Mouse (Mus musculus): Measurements from ENCODE around the gene Dnajc22. TPM values are rescaled to one million over a fixed set of nuclear protein-coding genes. Genes with fewer than 3 reads are reported as not detected.
"Not testable (repeated sequence)": the region's sequence is repeated elsewhere in the genome, so short reads cannot be mapped to it uniquely, and the experiment has no call there.

Gene Dnajc22
- 2.0 and 2.1 TPM in 2 replicates for polyA plus RNA-seq (2015; fragmentation: Nextera tagmentation; extraction: Ambion mirVana)

- no peaks in the 10 kb centered on the region for H3K36me3 ChIP-seq (replicated peaks)
- no peak for ATAC-seq (replicated peaks)
- peaks cover 61% of the 10 kb centered on the region for H3K27me3 ChIP-seq (replicated peaks)
- WGBS: 30% methylated on average over 8 of the region's 8 CpGs
- peak within 1 kb of the TSS; percentile 41 for H3K9ac ChIP-seq
- H3K27ac ChIP-seq: peak within 1 kb of the TSS; percentile 59
- H3K4me2 ChIP-seq: peak within 1 kb of the TSS; percentile 85
- no peaks in the 10 kb centered on the region for H3K9me3 ChIP-seq
- H3K4me3 ChIP-seq: peak within 1 kb of the TSS; percentile 42
- H3K4me1 ChIP-seq: peaks cover 60% of the 10 kb centered on the region
Observed at GRCm38 (mm10) chr15:99092870-99093269, at the start of gene Dnajc22. Gene Dnajc22 (plus strand): TSS chr15:99093170.

GRCm38 (mm10) chr15:99044854-99045253 lies 48.1 kb upstream of the Dnajc22 start:
- Histone ChIP-seq H3K4me1 (0 out of 2 replicates have a peak, but pooled peaks cover 9% of the 10 kb centered on the region), H3K4me2 (no peak overlapping the region), H3K4me3 (no peak overlapping the region), H3K36me3 (replicated peaks) (no peaks in the 10 kb centered on the region), H3K27me3 (replicated peaks) (no peaks in the 10 kb centered on the region), H3K9me3 (no peaks in the 10 kb centered on the region), H3K9ac (no peak overlapping the region), H3K27ac (no peak overlapping the region)
- no peak for ATAC-seq (replicated peaks)
- 61% methylated on average over 3 of the region's 3 CpGs for WGBS

- not testable (repeated sequence) for ATAC-seq (replicated peaks); H3K36me3 ChIP-seq (replicated peaks); H3K27me3 ChIP-seq (replicated peaks); H3K4me1 ChIP-seq; H3K4me3 ChIP-seq; H3K4me2 ChIP-seq; H3K9me3 ChIP-seq; H3K9ac ChIP-seq; H3K27ac ChIP-seq
- 77% methylated on average over 6 of the region's 6 CpGs for WGBS
Observed at GRCm38 (mm10) chr15:99045734-99046133, 47.2 kb upstream of the Dnajc22 start.

- Histone ChIP-seq H3K4me2 (no peak overlapping the region), H3K9ac (no peak overlapping the region), H3K36me3 (replicated peaks) (no peaks in the 10 kb centered on the region), H3K9me3 (no peaks in the 10 kb centered on the region), H3K27ac (no peak overlapping the region), H3K4me3 (no peak overlapping the region), H3K27me3 (replicated peaks) (peaks cover 24% of the 10 kb centered on the region), H3K4me1 (peaks cover 8% of the 10 kb centered on the region; the same call in 1 of the 2 replicates)
- 29% methylated on average over 13 of the region's 13 CpGs for WGBS
- ATAC-seq (replicated peaks): no peak
Observed at GRCm38 (mm10) chr15:99049473-99050253, 43.3 kb upstream of the Dnajc22 start.

- no peak overlapping the region for H3K4me3 ChIP-seq
- no peak overlapping the region for H3K27ac ChIP-seq
- H3K4me2 ChIP-seq: no peak overlapping the region
- H3K27me3 ChIP-seq (replicated peaks): peaks cover 61% of the 10 kb centered on the region
- no peak for ATAC-seq (replicated peaks)
- H3K9me3 ChIP-seq: no peaks in the 10 kb centered on the region
- H3K4me1 ChIP-seq: peaks cover 29% of the 10 kb centered on the region
- no peaks in the 10 kb centered on the region for H3K36me3 ChIP-seq (replicated peaks)
- H3K9ac ChIP-seq: no peak overlapping the region
- 9% methylated on average over 9 of the region's 9 CpGs for WGBS
Observed at GRCm38 (mm10) chr15:99053373-99053772, 39.6 kb upstream of the Dnajc22 start.

- H3K36me3 ChIP-seq (replicated peaks): no peaks in the 10 kb centered on the region
- peaks cover 70% of the 10 kb centered on the region for H3K27me3 ChIP-seq (replicated peaks)
- ATAC-seq (replicated peaks): no peak
- H3K4me1 ChIP-seq: peaks cover 29% of the 10 kb centered on the region
- H3K9ac ChIP-seq: 0 out of 2 replicates have a peak within 1 kb of the TSS, but pooled peaks have one; percentile 7
- no peaks in the 10 kb centered on the region for H3K9me3 ChIP-seq
- no peak within 1 kb of the TSS for H3K27ac ChIP-seq
- peak within 1 kb of the TSS; percentile 31 for H3K4me3 ChIP-seq
- peak within 1 kb of the TSS; percentile 60 for H3K4me2 ChIP-seq
- 4% methylated on average over 30 of the region's 30 CpGs for WGBS
Observed at GRCm38 (mm10) chr15:99055040-99055439, 37.9 kb upstream of the Dnajc22 start, which contains the start of gene Prph. Gene Prph (plus strand): TSS chr15:99055174.

GRCm38 (mm10) chr15:99055511-99055961 lies 37.4 kb upstream of the Dnajc22 start:
- Histone ChIP-seq H3K9ac (0 out of 2 replicates have a peak overlapping the region, but pooled peaks have one; percentile 7), H3K27me3 (replicated peaks) (peaks cover 70% of the 10 kb centered on the region), H3K27ac (no peak overlapping the region), H3K4me1 (peaks cover 29% of the 10 kb centered on the region), H3K36me3 (replicated peaks) (no peaks in the 10 kb centered on the region), H3K9me3 (no peaks in the 10 kb centered on the region), H3K4me2 (peak overlapping the region; percentile 60), H3K4me3 (peak overlapping the region; percentile 31)
- WGBS: under 1% methylated on average over 37 of the region's 37 CpGs
- no peak for ATAC-seq (replicated peaks)

GRCm38 (mm10) chr15:99056332-99056731 lies 36.6 kb upstream of the Dnajc22 start:
- peak overlapping the region; percentile 60 for H3K4me2 ChIP-seq
- H3K9ac ChIP-seq: no peak overlapping the region
- peaks cover 29% of the 10 kb centered on the region for H3K4me1 ChIP-seq
- WGBS: 9% methylated on average over 14 of the region's 14 CpGs
- no peak for ATAC-seq (replicated peaks)
- H3K27me3 ChIP-seq (replicated peaks): peaks cover 73% of the 10 kb centered on the region
- H3K9me3 ChIP-seq: no peaks in the 10 kb centered on the region
- no peak overlapping the region for H3K4me3 ChIP-seq
- no peak overlapping the region for H3K27ac ChIP-seq
- H3K36me3 ChIP-seq (replicated peaks): no peaks in the 10 kb centered on the region

- Histone ChIP-seq H3K27ac (no peak overlapping the region), H3K36me3 (replicated peaks) (no peaks in the 10 kb centered on the region), H3K4me2 (no peak overlapping the region), H3K4me3 (no peak overlapping the region), H3K9ac (no peak overlapping the region), H3K9me3 (no peaks in the 10 kb centered on the region), H3K27me3 (replicated peaks) (0 out of 2 replicates have a peak, but pooled peaks cover 5% of the 10 kb centered on the region), H3K4me1 (no peaks in the 10 kb centered on the region)
- no peak for ATAC-seq (replicated peaks)
- 84% methylated on average over 12 of the region's 12 CpGs for WGBS
Observed at GRCm38 (mm10) chr15:99065557-99066165, 27.3 kb upstream of the Dnajc22 start.

GRCm38 (mm10) chr15:99071988-99072387 lies 21.0 kb upstream of the Dnajc22 start:
- 81% methylated on average over 1 of the region's 1 CpGs for WGBS
- ATAC-seq (replicated peaks): no peak
- H3K27ac ChIP-seq: no peak overlapping the region

GRCm38 (mm10) chr15:99074019-99074599 lies 18.9 kb upstream of the Dnajc22 start, which contains the start of gene Troap:
Gene Troap (plus strand): TSS chr15:99074575.
- H3K4me2 ChIP-seq: peak within 1 kb of the TSS; percentile 95
- H3K27me3 ChIP-seq (replicated peaks): no peaks in the 10 kb centered on the region
- no peaks in the 10 kb centered on the region for H3K9me3 ChIP-seq
- H3K36me3 ChIP-seq (replicated peaks): no peaks in the 10 kb centered on the region
- H3K4me1 ChIP-seq: peaks cover 16% of the 10 kb centered on the region
- ATAC-seq (replicated peaks): peak; percentile 51
- peak within 1 kb of the TSS; percentile 98 for H3K27ac ChIP-seq
- 25% methylated on average over 9 of the region's 9 CpGs for WGBS
- peak within 1 kb of the TSS; percentile 50 for H3K4me3 ChIP-seq
- peak within 1 kb of the TSS; percentile 81 for H3K9ac ChIP-seq

More at GRCm38 (mm10) chr15:99071988-99072387, 21.0 kb upstream of the Dnajc22 start:
- Histone ChIP-seq H3K9me3 (no peaks in the 10 kb centered on the region), H3K4me2 (no peak overlapping the region), H3K9ac (no peak overlapping the region), H3K4me3 (no peak overlapping the region), H3K27me3 (replicated peaks) (no peaks in the 10 kb centered on the region), H3K36me3 (replicated peaks) (no peaks in the 10 kb centered on the region), H3K4me1 (peaks cover 16% of the 10 kb centered on the region)

Measured in midbrain, embryonic 15.5 days (tissue).